Mouse (Mus musculus): ENCODE data around the gene Ttc7b. TPM values are rescaled to one million over a fixed set of nuclear protein-coding genes. Genes with fewer than 3 reads are reported as not detected.

The Ttc7b gene
- polyA plus RNA-seq, 1 experiment from 2014 or later, result 2.4 TPM

GRCm38 (mm10) chr12:100479270-100479869 lies 41.3 kb downstream of the Ttc7b start:
- Histone ChIP-seq H3K4me2 (replicated peaks; ENCODE audit: low read depth) (no peak overlapping the region), H3K27me3 (ENCODE audit: control insufficient read depth, insufficient read depth, low read length) (no peaks in the 10 kb centered on the region), H3K4me3 (ENCODE audit: low read depth, low read length) (no peak overlapping the region), H3K4me1 (replicated peaks; ENCODE audit: control insufficient read depth, insufficient read depth) (no peaks in the 10 kb centered on the region), H3K9me3 (ENCODE audit: control insufficient read depth, low read length) (no peaks in the 10 kb centered on the region), H3K9ac (ENCODE audit: low read length) (no peak overlapping the region), H3K36me3 (ENCODE audit: control insufficient read depth, insufficient read depth, low read length) (no peaks in the 10 kb centered on the region), H3K27ac (replicated peaks) (no peak overlapping the region)
- DNase-seq (ENCODE audit: low spot score) (peak; percentile 29), ATAC-seq (ENCODE audit: low FRiP score, low TSS enrichment) (peak; percentile 37; the same call in 1 of the 2 replicates)
- TF ChIP-seq CTCF (IDR thresholded peaks at IDR 0.05; ENCODE audit: low read depth) (peak; percentile 29; the same call in 1 of the 2 replicates), EP300 (optimal IDR thresholded peaks at IDR 0.05) (no peak)
- WGBS, result 51% methylated on average over 10 of the region's 10 CpGs

- Histone ChIP-seq H3K4me1 (replicated peaks; ENCODE audit: control insufficient read depth, insufficient read depth) (no peaks in the 10 kb centered on the region), H3K9me3 (ENCODE audit: control insufficient read depth, low read length) (no peaks in the 10 kb centered on the region), H3K36me3 (ENCODE audit: control insufficient read depth, insufficient read depth, low read length) (no peaks in the 10 kb centered on the region), H3K9ac (ENCODE audit: low read length) (no peak overlapping the region), H3K4me2 (replicated peaks; ENCODE audit: low read depth) (no peak overlapping the region), H3K27ac (replicated peaks) (no peak overlapping the region), H3K27me3 (ENCODE audit: control insufficient read depth, insufficient read depth, low read length) (no peaks in the 10 kb centered on the region), H3K4me3 (ENCODE audit: low read depth, low read length) (no peak overlapping the region)
- ATAC-seq (ENCODE audit: low FRiP score, low TSS enrichment) (no peak), DNase-seq (ENCODE audit: low spot score) (no peak)
- TF ChIP-seq EP300 (optimal IDR thresholded peaks at IDR 0.05) (no peak), CTCF (IDR thresholded peaks at IDR 0.05; ENCODE audit: low read depth) (no peak)
- 76% methylated on average over 6 of the region's 6 CpGs for WGBS
These were observed 42.0 kb downstream of the Ttc7b start for GRCm38 (mm10) chr12:100478615-100479014.

- Histone ChIP-seq H3K9me3 (ENCODE audit: control insufficient read depth, low read length) (no peaks in the 10 kb centered on the region), H3K4me3 (ENCODE audit: low read depth, low read length) (no peak overlapping the region), H3K4me2 (replicated peaks; ENCODE audit: low read depth) (no peak overlapping the region), H3K4me1 (replicated peaks; ENCODE audit: control insufficient read depth, insufficient read depth) (no peaks in the 10 kb centered on the region), H3K9ac (ENCODE audit: low read length) (no peak overlapping the region), H3K36me3 (ENCODE audit: control insufficient read depth, insufficient read depth, low read length) (no peaks in the 10 kb centered on the region), H3K27ac (replicated peaks) (no peak overlapping the region), H3K27me3 (ENCODE audit: control insufficient read depth, insufficient read depth, low read length) (no peaks in the 10 kb centered on the region)
- no peak for DNase-seq (ENCODE audit: low spot score)
- no peak for TF ChIP-seq EP300 (optimal IDR thresholded peaks at IDR 0.05)
- TF ChIP-seq CTCF (IDR thresholded peaks at IDR 0.05; ENCODE audit: low read depth), result no peak
- ATAC-seq (ENCODE audit: low FRiP score, low TSS enrichment), result no peak
- WGBS, result 69% methylated on average over 6 of the region's 6 CpGs
These were observed 42.5 kb downstream of the Ttc7b start for GRCm38 (mm10) chr12:100478151-100478550.

- Histone ChIP-seq H3K4me1 (replicated peaks; ENCODE audit: control insufficient read depth, insufficient read depth) (no peaks in the 10 kb centered on the region), H3K9me3 (ENCODE audit: control insufficient read depth, low read length) (no peaks in the 10 kb centered on the region), H3K9ac (ENCODE audit: low read length) (no peak overlapping the region), H3K4me3 (ENCODE audit: low read depth, low read length) (no peak overlapping the region), H3K27me3 (ENCODE audit: control insufficient read depth, insufficient read depth, low read length) (no peaks in the 10 kb centered on the region), H3K27ac (replicated peaks) (no peak overlapping the region), H3K4me2 (replicated peaks; ENCODE audit: low read depth) (no peak overlapping the region), H3K36me3 (ENCODE audit: control insufficient read depth, insufficient read depth, low read length) (no peaks in the 10 kb centered on the region)
- DNase-seq (ENCODE audit: low spot score) (no peak), ATAC-seq (ENCODE audit: low FRiP score, low TSS enrichment) (no peak)
- WGBS, result 57% methylated on average over 6 of the region's 6 CpGs
- TF ChIP-seq EP300 (optimal IDR thresholded peaks at IDR 0.05), result no peak
- no peak for TF ChIP-seq CTCF (IDR thresholded peaks at IDR 0.05; ENCODE audit: low read depth)
These were observed 43.2 kb downstream of the Ttc7b start for GRCm38 (mm10) chr12:100477474-100477873.

GRCm38 (mm10) chr12:100476351-100476750 lies 44.3 kb downstream of the Ttc7b start:
- no peaks in the 10 kb centered on the region for H3K27me3 ChIP-seq (ENCODE audit: control insufficient read depth, insufficient read depth, low read length)
- H3K9ac ChIP-seq (ENCODE audit: low read length), result no peak overlapping the region
- no peaks in the 10 kb centered on the region for H3K4me1 ChIP-seq (replicated peaks; ENCODE audit: control insufficient read depth, insufficient read depth)
- no peak overlapping the region for H3K27ac ChIP-seq (replicated peaks)
- H3K4me3 ChIP-seq (ENCODE audit: low read depth, low read length), result no peak overlapping the region
- H3K4me2 ChIP-seq (replicated peaks; ENCODE audit: low read depth), result no peak overlapping the region
- DNase-seq (ENCODE audit: low spot score) (no peak), ATAC-seq (ENCODE audit: low FRiP score, low TSS enrichment) (no peak)
- H3K36me3 ChIP-seq (ENCODE audit: control insufficient read depth, insufficient read depth, low read length), result no peaks in the 10 kb centered on the region
- TF ChIP-seq CTCF (IDR thresholded peaks at IDR 0.05; ENCODE audit: low read depth) (no peak), EP300 (optimal IDR thresholded peaks at IDR 0.05) (no peak)
- no peaks in the 10 kb centered on the region for H3K9me3 ChIP-seq (ENCODE audit: control insufficient read depth, low read length)

GRCm38 (mm10) chr12:100475489-100475888 lies 45.1 kb downstream of the Ttc7b start:
- WGBS, result 66% methylated on average over 3 of the region's 3 CpGs
- Histone ChIP-seq H3K27me3 (ENCODE audit: control insufficient read depth, insufficient read depth, low read length) (no peaks in the 10 kb centered on the region), H3K27ac (replicated peaks) (0 out of 2 replicates have a peak overlapping the region, but pooled peaks have one; percentile 18), H3K4me1 (replicated peaks; ENCODE audit: control insufficient read depth, insufficient read depth) (no peaks in the 10 kb centered on the region), H3K4me3 (ENCODE audit: low read depth, low read length) (no peak overlapping the region), H3K9me3 (ENCODE audit: control insufficient read depth, low read length) (no peaks in the 10 kb centered on the region), H3K4me2 (replicated peaks; ENCODE audit: low read depth) (no peak overlapping the region), H3K9ac (ENCODE audit: low read length) (no peak overlapping the region), H3K36me3 (ENCODE audit: control insufficient read depth, insufficient read depth, low read length) (no peaks in the 10 kb centered on the region)
- ATAC-seq (ENCODE audit: low FRiP score, low TSS enrichment), result no peak
- no peak for TF ChIP-seq EP300 (optimal IDR thresholded peaks at IDR 0.05)
- no peak for TF ChIP-seq CTCF (IDR thresholded peaks at IDR 0.05; ENCODE audit: low read depth)
- DNase-seq (ENCODE audit: low spot score), result no peak
